Mouse (Mus musculus) telencephalon, adult 2 months (tissue): ENCODE measurements around the gene Zfp935.
"Not testable (repeated sequence)": the region's sequence is repeated elsewhere in the genome, so short reads cannot be mapped to it uniquely, and the experiment has no call there.

Experiments used
- DNase-seq: peaks from one replicate; pipeline ENCODE4 v3.0.0-alpha.2; 2011; ENCODE audit warnings: low read depth, low spot score

Gene Zfp935

GRCm38 (mm10) chr13:62558189-62559110 lies at the start of gene Zfp935:
TSS of gene Zfp935 (minus strand) at chr13:62558511.
- peak; percentile 0 for DNase-seq

- DNase-seq = not testable (repeated sequence)
Observed at GRCm38 (mm10) chr13:62571099-62571498, 12.8 kb upstream of the Zfp935 start, which contains the start of gene Zfp934. TSS of gene Zfp934 (minus strand) at chr13:62571199.

GRCm38 (mm10) chr13:62561696-62562095 lies 3.4 kb upstream of the Zfp935 start:
- not testable (repeated sequence) for DNase-seq

- not testable (repeated sequence) for DNase-seq
Observed at GRCm38 (mm10) chr13:62530129-62530528, 28.2 kb downstream of the Zfp935 start.

GRCm38 (mm10) chr13:62510641-62511420 lies 47.5 kb downstream of the Zfp935 start:
- not testable (repeated sequence) for DNase-seq

- DNase-seq = not testable (repeated sequence)
Observed at GRCm38 (mm10) chr13:62472661-62473060, 85.7 kb downstream of the Zfp935 start.

GRCm38 (mm10) chr13:62469947-62470346 lies 88.4 kb downstream of the Zfp935 start:
- not testable (repeated sequence) for DNase-seq

- peak; percentile 92 for DNase-seq
Observed at GRCm38 (mm10) chr13:62466424-62467334, 91.6 kb downstream of the Zfp935 start, which contains the start of gene Gm49359. TSS of gene Gm49359 (minus strand) at chr13:62466832.
